Comparison of ENCODE assay signal across 18 mouse cellular contexts in the genomic region with DNA sequence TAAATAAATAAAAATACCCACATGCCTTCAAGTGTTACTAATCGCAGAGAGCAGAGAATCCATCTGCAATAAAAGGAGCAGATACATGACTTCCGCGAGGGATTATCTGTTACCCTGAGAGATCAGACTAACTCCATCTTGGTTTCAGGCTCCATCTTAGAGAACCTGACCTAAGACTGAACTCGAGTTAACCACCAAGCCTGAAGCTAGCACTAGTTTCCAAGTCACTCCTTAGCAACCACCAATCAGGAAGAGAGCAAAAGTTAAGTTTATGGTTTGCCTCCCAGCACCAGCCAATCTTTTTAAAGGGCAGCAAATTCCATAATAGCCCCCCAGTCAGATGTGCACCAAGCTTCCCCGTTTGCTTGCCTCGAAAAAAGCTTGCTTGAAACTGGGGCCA.
"Had no signal": no experiment of that assay in that cellular context is flagged by ENCODE, and none has a peak within 500 bp of the region (broad histone marks: within the 10 kb centered on the region; RNA-seq: fewer than 3 reads in every experiment).

No protein-coding gene starts in this region.

- H3K9me3 ChIP-seq: limb, embryonic 10.5 days; limb, embryonic 13.5 days; liver, embryonic 13.5 days; midbrain, embryonic 12.5 days; midbrain, embryonic 15.5 days; neural tube, embryonic 13.5 days had no signal

- H3K9ac ChIP-seq: limb, embryonic 13.5 days; liver, embryonic 13.5 days; midbrain, embryonic 12.5 days; midbrain, embryonic 15.5 days; neural tube, embryonic 13.5 days had no signal

- H3K4me2 ChIP-seq: limb, embryonic 13.5 days; liver, embryonic 13.5 days; midbrain, embryonic 12.5 days; midbrain, embryonic 15.5 days; neural tube, embryonic 13.5 days had no signal

- H3K27ac ChIP-seq: kidney, postnatal 0 days; layer of hippocampus, adult 2 months; limb, embryonic 10.5 days; limb, embryonic 13.5 days; liver, embryonic 13.5 days; midbrain, embryonic 12.5 days; midbrain, embryonic 15.5 days; neural tube, embryonic 13.5 days had no signal

- H3K4me1 ChIP-seq: liver, embryonic 13.5 days; midbrain, embryonic 12.5 days; midbrain, embryonic 15.5 days had no signal

- H3K27me3 ChIP-seq: limb, embryonic 13.5 days; liver, embryonic 13.5 days; midbrain, embryonic 12.5 days; midbrain, embryonic 15.5 days; neural tube, embryonic 13.5 days had no signal

- DNase-seq: kidney, postnatal 25 days; layer of hippocampus, adult 9-11 months; liver; liver, embryonic 13.5 days; lung, postnatal 36 days; retina, postnatal 1 day; right cerebral cortex, postnatal 25 days; thymus, adult 18-20 months; thymus, postnatal 36 days had no signal

- ATAC-seq: intestine, postnatal 0 days; midbrain, embryonic 15.5 days had no signal

- H3K4me3 ChIP-seq: layer of hippocampus, adult 2 months; limb, embryonic 10.5 days; limb, embryonic 13.5 days; liver, embryonic 13.5 days; midbrain, embryonic 12.5 days; midbrain, embryonic 15.5 days; myocyte; neural tube, embryonic 13.5 days had no signal

- H3K36me3 ChIP-seq: limb, embryonic 10.5 days; limb, embryonic 13.5 days; liver, embryonic 13.5 days; midbrain, embryonic 12.5 days; midbrain, embryonic 15.5 days; neural tube, embryonic 13.5 days had no signal
